Mouse (Mus musculus) testis, postnatal 10 days (tissue): ENCODE data around the gene Jund.

ENCODE experiments used
- DNase-seq: peaks from one replicate; pipeline ENCODE4 v3.0.0; 2021; ENCODE audit warnings: low spot score

Gene Jund

GRCm38 (mm10) chr8:70698310-70699109 is at the start of gene Jund:
TSS of gene Jund (plus strand) at chr8:70698949.
- DNase-seq, result peak; percentile 100

- peak; percentile 84 for DNase-seq
These were observed 49.4 kb upstream of the Jund start for GRCm38 (mm10) chr8:70649324-70649723.

GRCm38 (mm10) chr8:70650351-70650750 is 48.4 kb upstream of the Jund start:
- no peak for DNase-seq

- peak; percentile 72 for DNase-seq
These were observed 45.5 kb upstream of the Jund start for GRCm38 (mm10) chr8:70653226-70653625.

GRCm38 (mm10) chr8:70654121-70654520 is 44.6 kb upstream of the Jund start:
- DNase-seq, result no peak

GRCm38 (mm10) chr8:70655469-70655868 is 43.3 kb upstream of the Jund start:
- DNase-seq, result no peak

GRCm38 (mm10) chr8:70656193-70656790 is 42.5 kb upstream of the Jund start:
- no peak for DNase-seq

- no peak for DNase-seq
These were observed 41.5 kb upstream of the Jund start for GRCm38 (mm10) chr8:70657214-70657613.

- DNase-seq, result no peak
These were observed 41.0 kb upstream of the Jund start for GRCm38 (mm10) chr8:70657739-70658138.

GRCm38 (mm10) chr8:70658897-70659603 is 39.7 kb upstream of the Jund start:
- no peak for DNase-seq

- DNase-seq, result peak; percentile 97
These were observed 39.0 kb upstream of the Jund start for GRCm38 (mm10) chr8:70659604-70660272.

GRCm38 (mm10) chr8:70660273-70660725 is 38.5 kb upstream of the Jund start, which contains the start of gene Pgpep1:
TSS of gene Pgpep1 (minus strand) at chr8:70660388.
- DNase-seq, result peak; percentile 67

GRCm38 (mm10) chr8:70663691-70664090 is 35.1 kb upstream of the Jund start:
- DNase-seq, result no peak

GRCm38 (mm10) chr8:70664631-70665030 is 34.1 kb upstream of the Jund start:
- DNase-seq, result no peak

- no peak for DNase-seq
These were observed 33.1 kb upstream of the Jund start for GRCm38 (mm10) chr8:70665599-70665998.

- DNase-seq, result no peak
These were observed 31.7 kb upstream of the Jund start for GRCm38 (mm10) chr8:70667071-70667470.

- DNase-seq, result peak; percentile 78
These were observed 27.0 kb upstream of the Jund start for GRCm38 (mm10) chr8:70671615-70672324.

- DNase-seq, result no peak
These were observed 26.2 kb upstream of the Jund start for GRCm38 (mm10) chr8:70672325-70673078.

GRCm38 (mm10) chr8:70673079-70673856 is 25.5 kb upstream of the Jund start, which contains the start of gene Lsm4:
TSS of gene Lsm4 (plus strand) at chr8:70673248.
- DNase-seq, result peak; percentile 97

GRCm38 (mm10) chr8:70674109-70674508 is 24.6 kb upstream of the Jund start:
- no peak for DNase-seq
